Mouse (Mus musculus): ENCODE results near the gene Mef2d.

The Mef2d gene

GRCm38 (mm10) chr3:88207451-88208100, 65.4 kb downstream of the Mef2d start:
- DNase-seq (ENCODE audit: low read depth, low spot score) = no peak

GRCm38 (mm10) chr3:88208226-88208720, 66.1 kb downstream of the Mef2d start:
- no peak for DNase-seq (ENCODE audit: low read depth, low spot score)

- no peak for DNase-seq (ENCODE audit: low read depth, low spot score)
Observed at GRCm38 (mm10) chr3:88209306-88209705, 67.1 kb downstream of the Mef2d start.

GRCm38 (mm10) chr3:88210121-88210520, 67.9 kb downstream of the Mef2d start:
- no peak for DNase-seq (ENCODE audit: low read depth, low spot score)

- DNase-seq (ENCODE audit: low read depth, low spot score) = no peak
Observed at GRCm38 (mm10) chr3:88210918-88211317, 68.7 kb downstream of the Mef2d start.

- no peak for DNase-seq (ENCODE audit: low read depth, low spot score)
Observed at GRCm38 (mm10) chr3:88212356-88212755, 70.2 kb downstream of the Mef2d start.

- DNase-seq (ENCODE audit: low read depth, low spot score) = no peak
Observed at GRCm38 (mm10) chr3:88213019-88213418, 70.8 kb downstream of the Mef2d start.

GRCm38 (mm10) chr3:88214197-88214938, 72.2 kb downstream of the Mef2d start:
- DNase-seq (ENCODE audit: low read depth, low spot score) = peak; percentile 66

GRCm38 (mm10) chr3:88214971-88215552, 72.9 kb downstream of the Mef2d start:
- DNase-seq (ENCODE audit: low read depth, low spot score) = peak; percentile 26

GRCm38 (mm10) chr3:88215553-88216004, 73.4 kb downstream of the Mef2d start:
- DNase-seq (ENCODE audit: low read depth, low spot score) = peak; percentile 32

GRCm38 (mm10) chr3:88216116-88216515, 73.9 kb downstream of the Mef2d start:
- DNase-seq (ENCODE audit: low read depth, low spot score) = no peak

- DNase-seq (ENCODE audit: low read depth, low spot score) = no peak
Observed at GRCm38 (mm10) chr3:88216534-88217326, 74.6 kb downstream of the Mef2d start.

- no peak for DNase-seq (ENCODE audit: low read depth, low spot score)
Observed at GRCm38 (mm10) chr3:88217679-88218078, 75.5 kb downstream of the Mef2d start.

GRCm38 (mm10) chr3:88219940-88220339, 77.8 kb downstream of the Mef2d start:
- no peak for DNase-seq (ENCODE audit: low read depth, low spot score)

- DNase-seq (ENCODE audit: low read depth, low spot score) = peak; percentile 91
Observed at GRCm38 (mm10) chr3:88220842-88221241, 78.7 kb downstream of the Mef2d start.

Data from R1 (cell line).